Mouse (Mus musculus): ENCODE data around the gene Slpi.

DNA sequence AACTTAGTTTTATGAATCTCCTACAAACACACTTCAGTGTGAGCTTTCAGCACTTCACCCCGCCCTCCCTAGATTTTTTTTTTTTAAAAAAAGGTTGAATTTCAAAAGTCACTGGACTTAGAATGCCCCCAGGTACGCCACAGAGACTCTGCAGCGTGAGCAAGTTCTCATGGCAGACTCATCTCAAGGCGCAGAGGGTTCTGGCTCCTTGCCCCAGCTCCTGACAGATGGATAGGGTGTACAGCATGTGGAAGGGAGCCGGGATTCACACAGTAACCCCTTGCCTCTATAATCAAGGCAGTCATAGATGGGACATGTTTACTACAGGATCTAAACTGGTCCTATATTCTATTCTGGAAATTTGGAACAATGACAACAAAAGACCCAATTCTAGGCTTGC, 36.5 kb upstream of the Slpi start:
- TF ChIP-seq CTCF (IDR thresholded peaks at IDR 0.05; ENCODE audit: control insufficient read depth, insufficient read depth, insufficient read length): no peak
- no peak for TF ChIP-seq MYOD1 (IDR thresholded peaks at IDR 0.05; ENCODE audit: control insufficient read depth, insufficient read length, low read depth)
- no peak for TF ChIP-seq FOSL1 (IDR thresholded peaks at IDR 0.05; ENCODE audit: insufficient read depth, low read length, poor library complexity, severe bottlenecking)
- no peak for TF ChIP-seq USF1 (IDR thresholded peaks at IDR 0.05; ENCODE audit: low read depth)
